Mouse (Mus musculus) limb, embryonic 11.5 days (tissue): ENCODE results near the gene Gpd2. TPM values are rescaled to one million over a fixed set of nuclear protein-coding genes. Genes with fewer than 3 reads are reported as not detected.
A peak's percentile ranks its signal among the peaks of the same experiment; 100 is the strongest.

Source experiments
- ATAC-seq: fragments of 200-750 bp; cut with Nextera tagmentation; 2 replicates; pipeline ENCODE4 v1.8.0; 2017; ENCODE audit warnings: low read depth; ENCODE audit not compliant: insufficient number of reproducible peaks, low FRiP score, low TSS enrichment
- DNase-seq: peaks from one replicate; pipeline ENCODE4 v3.0.0-alpha.2; 2015; ENCODE audit warnings: low spot score
- H3K27ac ChIP-seq: fragments of 300-500 bp; sonication (generic); replicated peaks from 2 replicates; pipeline ENCODE4 v1.5.1; 2014; ENCODE audit warnings: low read depth, mild to moderate bottlenecking, low read length
- H3K27me3 ChIP-seq: fragments of 300-500 bp; sonication (generic); 2 replicates; pipeline ENCODE4 v1.6.1; 2014; ENCODE audit warnings: mild to moderate bottlenecking, low read length, mixed read lengths; ENCODE audit not compliant: control insufficient read depth, insufficient read depth
- H3K36me3 ChIP-seq: fragments of 300-500 bp; sonication (generic); 2 replicates; pipeline ENCODE4 v1.6.1; 2014; ENCODE audit warnings: mild to moderate bottlenecking, low read length, moderate library complexity, mixed read lengths; ENCODE audit not compliant: control insufficient read depth, insufficient read depth
- H3K4me1 ChIP-seq: fragments of 300-500 bp; sonication (generic); 2 replicates; pipeline ENCODE4 v1.6.1; 2014; ENCODE audit warnings: low read length, mixed read lengths; ENCODE audit not compliant: control insufficient read depth, insufficient read depth
- H3K4me2 ChIP-seq: fragments of 300-500 bp; sonication (generic); 2 replicates; pipeline ENCODE4 v1.6.1; 2014; ENCODE audit warnings: low read depth, mild to moderate bottlenecking, moderate library complexity; ENCODE audit not compliant: severe bottlenecking
- H3K4me3 ChIP-seq: fragments of 300-500 bp; sonication (generic); 2 replicates; pipeline ENCODE4 v1.5.1; 2014; ENCODE audit warnings: low read depth, low read length
- H3K9ac ChIP-seq: fragments of 300-500 bp; sonication (generic); 2 replicates; pipeline ENCODE4 v1.6.1; 2014; ENCODE audit warnings: mild to moderate bottlenecking, low read length
- H3K9me3 ChIP-seq: fragments of 300-500 bp; sonication (generic); 2 replicates; pipeline ENCODE4 v1.6.1; 2016; ENCODE audit warnings: low read length; ENCODE audit not compliant: control insufficient read depth
- WGBS: fragments of 180-500 bp; shearing (Covaris S2); extraction: QIAGEN DNeasy Blood & Tissue Kit; methylation state at CpG from one replicate; pipeline ENCODE4 v1.1.7; 2014; 5-methylcytosine and 5-hydroxymethylcytosine counted together
- polyA plus RNA-seq: library from polyadenylated mRNA; unstranded; fragments of >200 nt; fragmentation: Nextera tagmentation; extraction: Ambion mirVana; gene quantifications from 2 replicates; pipeline ENCODE4 v1.2.1, GENCODE M21; 2014

Gene Gpd2
- polyA plus RNA-seq, 1 experiment from 2014 or later: 19.1 TPM

DNA sequence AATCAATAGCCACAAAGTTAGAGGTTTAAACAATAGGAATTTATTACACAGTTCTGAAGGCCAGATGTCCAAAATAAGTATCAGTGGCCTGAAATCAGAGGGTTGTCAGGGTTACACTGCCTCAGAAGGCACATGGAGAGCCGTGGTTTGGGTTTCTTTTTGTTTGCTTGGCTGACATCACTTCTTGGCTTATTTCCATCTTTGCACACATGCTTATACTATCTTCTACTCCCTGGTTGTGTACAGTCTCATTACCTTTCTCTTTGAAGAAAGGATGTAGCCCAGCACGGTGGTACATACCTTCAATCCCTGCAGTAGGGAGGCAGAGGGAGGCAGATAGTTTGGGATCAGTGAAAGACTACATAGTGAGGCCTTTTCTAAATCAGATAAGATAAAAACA, 12.2 kb upstream of the Gpd2 start:
- H3K4me1 ChIP-seq: no peaks in the 10 kb centered on the region
- no peak overlapping the region for H3K9ac ChIP-seq
- H3K36me3 ChIP-seq: no peaks in the 10 kb centered on the region
- H3K27ac ChIP-seq: no peak overlapping the region
- H3K27me3 ChIP-seq: no peaks in the 10 kb centered on the region
- no peak overlapping the region for H3K4me2 ChIP-seq
- no peaks in the 10 kb centered on the region for H3K9me3 ChIP-seq
- WGBS: 72% methylated on average over 2 of the region's 2 CpGs
- DNase-seq: no peak
- no peak for ATAC-seq
- H3K4me3 ChIP-seq: no peak overlapping the region

DNA sequence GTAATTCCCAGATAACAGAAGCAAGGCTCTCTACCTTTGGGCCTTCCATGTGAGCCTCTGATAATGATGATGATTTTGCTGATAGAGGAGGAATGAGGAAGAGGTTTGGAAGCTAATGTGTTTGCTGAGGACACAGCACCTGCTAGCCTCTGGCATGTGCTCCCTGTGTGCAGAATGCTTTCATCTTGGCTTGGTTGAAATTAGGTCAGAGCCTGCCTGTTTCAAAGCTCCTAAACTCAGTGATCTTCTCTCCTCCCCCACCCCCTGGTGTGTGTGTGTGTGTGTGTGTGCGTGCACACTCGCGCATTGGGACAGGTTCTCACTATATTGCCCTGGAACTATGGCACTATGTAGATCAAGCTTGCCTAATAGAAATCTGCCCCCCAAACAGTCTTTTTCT, 10.0 kb upstream of the Gpd2 start:
- H3K4me2 ChIP-seq: no peak overlapping the region
- H3K4me3 ChIP-seq: no peak overlapping the region
- no peak overlapping the region for H3K27ac ChIP-seq
- no peak for ATAC-seq
- no peak overlapping the region for H3K9ac ChIP-seq
- no peaks in the 10 kb centered on the region for H3K4me1 ChIP-seq
- no peaks in the 10 kb centered on the region for H3K36me3 ChIP-seq
- no peaks in the 10 kb centered on the region for H3K27me3 ChIP-seq
- whole genome bisulfite sequencing: 83% methylated on average over 3 of the region's 3 CpGs
- no peak for DNase-seq
- H3K9me3 ChIP-seq: no peaks in the 10 kb centered on the region

DNA sequence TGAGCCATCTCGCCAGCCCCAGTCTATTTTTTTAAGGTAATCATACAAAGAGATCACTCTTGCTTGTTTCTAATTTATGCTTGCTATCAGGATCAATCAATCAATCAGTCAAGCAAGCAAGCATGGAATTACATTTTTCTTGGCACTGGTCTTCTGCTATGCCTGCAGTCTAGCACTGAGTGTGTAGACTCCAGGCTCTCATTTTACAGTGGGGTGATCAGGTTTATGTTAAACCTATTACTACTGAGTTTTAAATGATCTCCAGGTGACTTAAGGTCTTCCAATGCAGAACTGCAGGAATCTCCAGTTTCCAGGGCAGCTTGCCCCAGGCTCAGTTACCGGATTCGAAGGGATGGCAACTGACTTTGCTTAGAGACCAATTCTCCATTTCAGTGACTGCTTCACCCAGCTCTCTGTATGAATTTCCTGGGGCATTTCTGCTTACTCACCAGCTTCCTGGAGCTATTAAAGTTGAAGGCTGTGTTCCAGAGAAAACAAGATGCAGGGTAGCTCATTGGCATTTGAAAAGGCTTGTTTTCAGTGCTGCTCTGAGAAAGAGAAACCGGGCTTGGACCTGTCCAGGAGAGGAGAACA, 7.7 kb upstream of the Gpd2 start:
- ATAC-seq (no peak), DNase-seq (no peak)
- Histone ChIP-seq H3K9me3 (no peaks in the 10 kb centered on the region), H3K4me1 (no peaks in the 10 kb centered on the region), H3K9ac (no peak overlapping the region), H3K27me3 (no peaks in the 10 kb centered on the region), H3K36me3 (no peaks in the 10 kb centered on the region), H3K4me2 (no peak overlapping the region), H3K27ac (no peak overlapping the region), H3K4me3 (no peak overlapping the region)
- 57% methylated on average over 4 of the region's 4 CpGs for WGBS

DNA sequence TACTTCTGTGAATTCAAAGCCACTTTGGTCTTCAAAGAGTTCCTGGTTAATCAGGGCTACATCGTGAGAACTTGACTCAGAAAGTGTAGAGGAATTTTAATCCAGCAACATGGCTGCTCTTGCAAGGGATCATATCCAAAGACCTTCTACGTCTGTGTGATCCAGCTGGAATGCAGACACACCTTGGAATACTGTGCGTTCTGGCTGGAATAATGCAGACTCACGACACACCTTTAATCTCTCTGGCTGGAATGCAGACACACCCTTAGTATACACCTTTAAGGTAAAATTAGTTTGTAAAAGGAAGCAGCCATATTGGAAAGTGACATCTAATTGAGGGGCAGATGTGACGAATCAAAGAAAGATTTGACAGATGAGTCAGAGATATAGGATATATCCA, 6.0 kb upstream of the Gpd2 start:
- 83% methylated on average over 5 of the region's 5 CpGs for WGBS
- no peak overlapping the region for H3K4me2 ChIP-seq
- no peak for ATAC-seq

DNA sequence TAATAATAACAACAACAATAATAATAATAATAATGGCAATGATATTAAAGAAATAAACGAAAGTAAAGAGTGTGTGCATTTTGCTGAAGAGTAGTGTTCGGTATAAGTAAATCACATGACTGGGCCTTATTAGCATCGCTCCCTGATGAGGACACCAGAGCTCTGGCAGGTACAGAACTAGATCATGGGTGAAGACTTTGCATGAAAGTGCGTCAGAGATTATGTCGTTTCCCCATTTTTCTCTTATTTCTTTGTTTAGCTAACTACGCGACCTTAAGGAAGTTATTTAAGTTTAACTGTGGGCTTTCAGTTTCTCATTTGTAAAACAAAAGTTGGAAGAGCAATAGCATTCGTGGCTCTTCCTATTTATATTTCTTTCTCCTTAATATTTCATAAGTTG, 5.1 kb upstream of the Gpd2 start:
- H3K36me3 ChIP-seq: no peaks in the 10 kb centered on the region
- no peak overlapping the region for H3K27ac ChIP-seq
- no peaks in the 10 kb centered on the region for H3K9me3 ChIP-seq
- DNase-seq (no peak), ATAC-seq (no peak)
- no peaks in the 10 kb centered on the region for H3K4me1 ChIP-seq
- no peak overlapping the region for H3K4me2 ChIP-seq
- no peak overlapping the region for H3K4me3 ChIP-seq
- 92% methylated on average over 8 of the region's 8 CpGs for WGBS
- H3K27me3 ChIP-seq: no peaks in the 10 kb centered on the region
- no peak overlapping the region for H3K9ac ChIP-seq

More for the DNA sequence above, 6.0 kb upstream of the Gpd2 start:
- Histone ChIP-seq H3K4me3 (no peak overlapping the region), H3K27me3 (no peaks in the 10 kb centered on the region), H3K27ac (no peak overlapping the region), H3K9me3 (no peaks in the 10 kb centered on the region), H3K9ac (no peak overlapping the region), H3K36me3 (no peaks in the 10 kb centered on the region), H3K4me1 (no peaks in the 10 kb centered on the region)
- no peak for DNase-seq

DNA sequence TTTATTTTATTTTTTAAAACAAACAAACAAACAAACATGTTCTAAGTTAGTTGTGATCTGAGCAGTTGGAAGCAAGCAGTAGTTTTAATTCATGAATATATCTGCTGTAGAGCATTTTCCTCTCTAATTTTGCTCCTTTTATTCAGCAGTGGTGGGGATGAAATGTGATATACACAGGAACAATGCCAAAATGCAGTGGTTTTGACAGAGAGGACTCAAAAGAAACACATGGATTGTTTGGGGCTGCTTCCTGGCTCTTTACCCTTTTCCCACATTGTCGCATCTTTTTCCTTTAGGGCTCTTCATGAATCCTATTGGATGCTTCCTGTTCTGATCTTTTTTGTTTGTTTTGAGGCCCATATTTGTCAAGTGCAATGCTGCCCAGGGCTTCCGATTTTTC, 1.2 kb upstream of the Gpd2 start:
- ATAC-seq (no peak), DNase-seq (no peak)
- H3K27ac ChIP-seq: no peak overlapping the region
- WGBS: 95% methylated on average over 2 of the region's 2 CpGs
- H3K9me3 ChIP-seq: no peaks in the 10 kb centered on the region
- H3K4me2 ChIP-seq: no peak overlapping the region
- H3K36me3 ChIP-seq: no peaks in the 10 kb centered on the region
- H3K4me3 ChIP-seq: no peak overlapping the region
- no peaks in the 10 kb centered on the region for H3K27me3 ChIP-seq
- no peak overlapping the region for H3K9ac ChIP-seq
- no peaks in the 10 kb centered on the region for H3K4me1 ChIP-seq

DNA sequence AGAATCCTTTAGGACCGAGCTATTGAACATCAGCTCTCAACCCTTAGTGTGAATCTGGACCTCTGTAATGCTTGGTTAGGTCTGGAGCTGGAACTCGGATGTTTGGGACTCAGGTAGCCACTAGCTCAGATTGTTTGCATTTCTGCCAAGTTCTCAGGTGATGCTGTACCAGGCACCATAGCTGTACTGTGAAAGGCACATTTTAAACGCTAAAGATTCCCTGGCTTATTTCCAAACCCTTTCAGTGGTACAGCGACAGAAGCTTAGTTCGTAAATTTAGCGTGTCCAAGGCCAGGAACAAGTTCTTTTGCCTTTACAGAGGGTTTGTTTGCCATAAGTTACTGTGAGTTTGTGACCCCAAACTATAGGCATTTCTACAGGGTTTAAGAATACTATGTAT, 409 bp upstream of the Gpd2 start:
- Histone ChIP-seq H3K4me2 (no peak overlapping the region; the same call in 1 of the 2 replicates), H3K36me3 (no peaks in the 10 kb centered on the region), H3K27ac (no peak overlapping the region), H3K4me3 (no peak overlapping the region), H3K27me3 (no peaks in the 10 kb centered on the region), H3K9ac (no peak overlapping the region), H3K4me1 (no peaks in the 10 kb centered on the region), H3K9me3 (no peaks in the 10 kb centered on the region)
- 53% methylated on average over 6 of the region's 6 CpGs for WGBS
- ATAC-seq: no peak
- no peak for DNase-seq

DNA sequence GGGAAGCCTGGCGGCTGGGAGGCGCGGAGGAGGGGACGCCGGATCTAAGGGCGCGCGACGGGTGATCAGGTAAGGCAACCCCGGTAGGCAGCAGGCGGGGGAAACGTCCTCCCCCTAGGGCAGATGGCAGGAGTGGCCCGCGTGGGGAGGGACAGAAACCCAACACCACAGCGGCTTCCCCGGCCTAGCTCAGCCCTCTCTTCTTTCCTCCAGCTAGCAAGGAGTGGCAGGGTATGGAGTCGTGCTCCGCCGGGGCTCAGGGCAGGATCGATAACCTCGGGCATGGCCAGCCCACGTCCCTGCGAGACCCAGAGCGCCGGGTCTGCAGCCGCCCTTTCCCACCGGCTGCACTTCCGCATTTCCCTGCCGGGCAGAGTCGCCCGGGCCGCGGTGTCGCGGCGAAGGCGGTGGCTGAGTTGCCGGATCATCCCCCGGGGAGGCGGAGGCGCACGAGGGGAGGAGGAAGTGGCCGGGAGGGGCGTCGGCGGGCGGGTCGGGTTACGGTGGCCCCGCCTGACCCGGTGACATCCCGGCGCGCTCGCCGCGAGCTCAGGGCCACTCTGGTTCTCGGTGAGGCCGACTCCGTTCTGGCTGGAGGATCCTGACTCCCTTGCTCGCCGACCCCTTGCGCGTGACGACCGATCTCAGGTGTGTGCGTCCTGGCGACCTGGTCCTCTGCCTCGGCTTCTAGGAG, 632 bp downstream of the Gpd2 start:
- H3K27me3 ChIP-seq: no peaks in the 10 kb centered on the region
- peak overlapping the region; percentile 79 for H3K9ac ChIP-seq
- peak overlapping the region; percentile 92 for H3K4me2 ChIP-seq
- DNase-seq (peak; percentile 86), ATAC-seq (peak; percentile 86)
- H3K36me3 ChIP-seq: no peaks in the 10 kb centered on the region
- WGBS: under 1% methylated on average over 69 of the region's 69 CpGs
- peak overlapping the region; percentile 47; the same call in 1 of the 2 replicates for H3K27ac ChIP-seq
- no peaks in the 10 kb centered on the region for H3K4me1 ChIP-seq
- H3K4me3 ChIP-seq: peak overlapping the region; percentile 76
- H3K9me3 ChIP-seq: no peaks in the 10 kb centered on the region
